Mouse (Mus musculus) embryonic facial prominence, embryonic 12.5 days (tissue): ENCODE data around the gene Zdhhc12. TPM values are rescaled to one million over a fixed set of nuclear protein-coding genes. Genes with fewer than 3 reads are reported as not detected.

Experiments used
- ATAC-seq: fragments of 200-750 bp; cut with Nextera tagmentation; 2 replicates; pipeline ENCODE4 v1.8.0; 2017; ENCODE audit not compliant: insufficient number of reproducible peaks, insufficient read depth, low FRiP score, low TSS enrichment
- H3K27ac ChIP-seq: fragments of 300-500 bp; sonication (generic); 2 replicates; pipeline ENCODE4 v1.5.1; 2016; ENCODE audit warnings: mild to moderate bottlenecking
- H3K27me3 ChIP-seq: fragments of 300-500 bp; sonication (generic); 2 replicates; pipeline ENCODE4 v1.6.1; 2016; ENCODE audit warnings: mild to moderate bottlenecking, moderate library complexity
- H3K36me3 ChIP-seq: fragments of 300-500 bp; sonication (generic); 2 replicates; pipeline ENCODE4 v1.6.1; 2016; ENCODE audit warnings: mild to moderate bottlenecking
- H3K4me1 ChIP-seq: fragments of 300-500 bp; sonication (generic); 2 replicates; pipeline ENCODE4 v1.6.1; 2016
- H3K4me2 ChIP-seq: fragments of 300-500 bp; sonication (generic); replicated peaks from 2 replicates; pipeline ENCODE4 v1.6.1; 2016; ENCODE audit warnings: mild to moderate bottlenecking, moderate library complexity
- H3K4me3 ChIP-seq: fragments of 300-500 bp; sonication (generic); 2 replicates; pipeline ENCODE4 v1.5.1; 2016; ENCODE audit warnings: mild to moderate bottlenecking
- H3K9ac ChIP-seq: fragments of 300-500 bp; sonication (generic); 2 replicates; pipeline ENCODE4 v1.6.1; 2016; ENCODE audit warnings: mild to moderate bottlenecking, moderate library complexity
- H3K9me3 ChIP-seq: fragments of 300-500 bp; sonication (generic); 2 replicates; pipeline ENCODE4 v1.6.1; 2016; ENCODE audit warnings: mild to moderate bottlenecking, moderate library complexity
- WGBS: fragments of 180-500 bp; shearing (Covaris S2); methylation state at CpG from one replicate; pipeline ENCODE4 v1.1.7; 2016; 5-methylcytosine and 5-hydroxymethylcytosine counted together
- polyA plus RNA-seq: library from polyadenylated mRNA; unstranded; fragments of >200 nt; fragmentation: Nextera tagmentation; extraction: Ambion mirVana; gene quantifications from 2 replicates; pipeline ENCODE4 v1.2.1, GENCODE M21; 2016

Gene Zdhhc12
- polyA plus RNA-seq, 1 experiment from 2014 or later: 27.7 TPM

GRCm38 (mm10) chr2:30047127-30047526 is 46.3 kb downstream of the Zdhhc12 start:
- Histone ChIP-seq H3K9ac (no peak overlapping the region), H3K4me3 (no peak overlapping the region), H3K9me3 (no peaks in the 10 kb centered on the region), H3K27ac (no peak overlapping the region), H3K4me2 (no peak overlapping the region), H3K27me3 (no peaks in the 10 kb centered on the region), H3K4me1 (no peaks in the 10 kb centered on the region), H3K36me3 (peaks cover 15% of the 10 kb centered on the region; the same call in 1 of the 2 replicates)
- 96% methylated on average over 6 of the region's 6 CpGs for WGBS
- ATAC-seq: no peak

GRCm38 (mm10) chr2:30044550-30044949 is 48.9 kb downstream of the Zdhhc12 start:
- H3K27me3 ChIP-seq: no peaks in the 10 kb centered on the region
- WGBS: 85% methylated on average over 5 of the region's 5 CpGs

GRCm38 (mm10) chr2:30042445-30042844 is 51.0 kb downstream of the Zdhhc12 start:
- H3K27ac ChIP-seq: no peak overlapping the region
- H3K4me2 ChIP-seq: no peak overlapping the region
- no peak for ATAC-seq
- peaks cover 21% of the 10 kb centered on the region for H3K36me3 ChIP-seq
- H3K27me3 ChIP-seq: no peaks in the 10 kb centered on the region
- peak overlapping the region; percentile 2; the same call in 1 of the 2 replicates for H3K9ac ChIP-seq
- no peaks in the 10 kb centered on the region for H3K4me1 ChIP-seq
- WGBS: 13% methylated on average over 4 of the region's 4 CpGs
- no peak overlapping the region for H3K4me3 ChIP-seq
- H3K9me3 ChIP-seq: no peaks in the 10 kb centered on the region

More at GRCm38 (mm10) chr2:30044550-30044949, 48.9 kb downstream of the Zdhhc12 start:
- Histone ChIP-seq H3K9ac (no peak overlapping the region), H3K4me2 (no peak overlapping the region), H3K9me3 (no peaks in the 10 kb centered on the region), H3K4me3 (no peak overlapping the region), H3K36me3 (peaks cover 15% of the 10 kb centered on the region; the same call in 1 of the 2 replicates), H3K4me1 (no peaks in the 10 kb centered on the region), H3K27ac (no peak overlapping the region)
- ATAC-seq: no peak

Other genes starting within 250 kb of the Zdhhc12 start
- gene Cercam, start 224.5 kb downstream of the Zdhhc12 start, polyA plus RNA-seq: 16.4 and 17.5 TPM in 2 replicates
- gene Odf2, start 204.4 kb downstream of the Zdhhc12 start, polyA plus RNA-seq: 88.2 and 89.2 TPM in 2 replicates
- gene Gle1, start 158.2 kb downstream of the Zdhhc12 start, polyA plus RNA-seq: 69.3 and 72.3 TPM in 2 replicates
- gene Sptan1, start 128.1 kb downstream of the Zdhhc12 start, polyA plus RNA-seq: 101 and 103 TPM in 2 replicates
- 43.9 and 46.0 TPM in 2 replicates for gene Wdr34, start 44.8 kb downstream of the Zdhhc12 start, polyA plus RNA-seq
- gene Set, start 36.3 kb downstream of the Zdhhc12 start, polyA plus RNA-seq: 644 and 679 TPM in 2 replicates
- gene Pkn3, start 16.0 kb downstream of the Zdhhc12 start, polyA plus RNA-seq: 9.3 and 11.6 TPM in 2 replicates
- 11.6 and 12.2 TPM in 2 replicates for gene Zer1, start 30.9 kb upstream of the Zdhhc12 start, polyA plus RNA-seq
- gene Tbc1d13, start 40.1 kb upstream of the Zdhhc12 start, polyA plus RNA-seq: 10.7 and 11.0 TPM in 2 replicates
- 18.5 TPM in 2 replicates for gene Endog, start 77.8 kb upstream of the Zdhhc12 start, polyA plus RNA-seq
- gene Spout1, start 84.8 kb upstream of the Zdhhc12 start, polyA plus RNA-seq: 87.1 and 90.3 TPM in 2 replicates
- gene Kyat1, start 112.2 kb upstream of the Zdhhc12 start, polyA plus RNA-seq: 8.2 and 8.3 TPM in 2 replicates
- gene Lrrc8a, start 144.1 kb upstream of the Zdhhc12 start, polyA plus RNA-seq: 40.9 and 41.2 TPM in 2 replicates
- gene Gm28035, start 146.9 kb upstream of the Zdhhc12 start, polyA plus RNA-seq: 0.09 and 0.14 TPM in 2 replicates
- 3.5 and 3.8 TPM in 2 replicates for gene Phyhd1, start 172.6 kb upstream of the Zdhhc12 start, polyA plus RNA-seq
- gene Gm28038, start 187.4 kb upstream of the Zdhhc12 start, polyA plus RNA-seq: not detected in 2 replicates
- gene Dolk, start 192.7 kb upstream of the Zdhhc12 start, polyA plus RNA-seq: 29.6 and 31.0 TPM in 2 replicates
- 37.2 and 37.4 TPM in 2 replicates for gene Nup188, start 192.7 kb upstream of the Zdhhc12 start, polyA plus RNA-seq